Mouse (Mus musculus): ENCODE measurements around the gene Cerk. TPM values are rescaled to one million over a fixed set of nuclear protein-coding genes. Genes with fewer than 3 reads are reported as not detected.
"Not testable (repeated sequence)": the region's sequence is repeated elsewhere in the genome, so short reads cannot be mapped to it uniquely, and the experiment has no call there.

The Cerk gene
- total RNA-seq, 2 experiments from 2014 or later, result 40.6 to 68.6 TPM

- DNase-seq (ENCODE audit: low spot score in 2 of 2), result no peak
These were observed 2.5 kb downstream of the Cerk start for GRCm38 (mm10) chr15:86183484-86183883.

- DNase-seq (ENCODE audit: low spot score in 2 of 2), result no peak
These were observed 3.3 kb downstream of the Cerk start for GRCm38 (mm10) chr15:86182646-86183045.

GRCm38 (mm10) chr15:86181941-86182439 lies 4.0 kb downstream of the Cerk start:
- no peak for DNase-seq (ENCODE audit: low spot score in 2 of 2)

GRCm38 (mm10) chr15:86181321-86181720 lies 4.6 kb downstream of the Cerk start:
- DNase-seq (ENCODE audit: low spot score in 2 of 2), result not testable (repeated sequence)

- no peak for DNase-seq (ENCODE audit: low spot score in 2 of 2)
These were observed 5.5 kb downstream of the Cerk start for GRCm38 (mm10) chr15:86180427-86180826.

- no peak for DNase-seq (ENCODE audit: low spot score in 2 of 2)
These were observed 7.3 kb downstream of the Cerk start for GRCm38 (mm10) chr15:86178594-86178993.

GRCm38 (mm10) chr15:86177703-86178251 lies 8.2 kb downstream of the Cerk start:
- DNase-seq (ENCODE audit: low spot score in 2 of 2), result not testable (repeated sequence)

- DNase-seq (ENCODE audit: low spot score in 2 of 2), result no peak
These were observed 8.9 kb downstream of the Cerk start for GRCm38 (mm10) chr15:86176771-86177702.

- no peak for DNase-seq (ENCODE audit: low spot score in 2 of 2)
These were observed 9.8 kb downstream of the Cerk start for GRCm38 (mm10) chr15:86176166-86176565.

- DNase-seq (ENCODE audit: low spot score in 2 of 2), result no peak
These were observed 10.5 kb downstream of the Cerk start for GRCm38 (mm10) chr15:86175253-86176050.

- DNase-seq (ENCODE audit: low spot score in 2 of 2), result no peak
These were observed 12.6 kb downstream of the Cerk start for GRCm38 (mm10) chr15:86173136-86173985.

- DNase-seq (ENCODE audit: low spot score in 2 of 2), result no peak
These were observed 13.4 kb downstream of the Cerk start for GRCm38 (mm10) chr15:86172526-86172925.

GRCm38 (mm10) chr15:86172124-86172523 lies 13.8 kb downstream of the Cerk start:
- DNase-seq (ENCODE audit: low spot score in 2 of 2), result no peak

GRCm38 (mm10) chr15:86171316-86171715 lies 14.6 kb downstream of the Cerk start:
- DNase-seq (ENCODE audit: low spot score in 2 of 2), result no peak

GRCm38 (mm10) chr15:86169817-86170110 lies 16.2 kb downstream of the Cerk start:
- no peak for DNase-seq (ENCODE audit: low spot score in 2 of 2)

GRCm38 (mm10) chr15:86168941-86169816 lies 16.8 kb downstream of the Cerk start:
- no peak for DNase-seq (ENCODE audit: low spot score in 2 of 2)

- DNase-seq (ENCODE audit: low spot score in 2 of 2), result no peak
These were observed 17.5 kb downstream of the Cerk start for GRCm38 (mm10) chr15:86168505-86168867.

GRCm38 (mm10) chr15:86167787-86168504 lies 18.0 kb downstream of the Cerk start:
- no peak for DNase-seq (ENCODE audit: low spot score in 2 of 2)

- no peak for DNase-seq (ENCODE audit: low spot score in 2 of 2)
These were observed 18.8 kb downstream of the Cerk start for GRCm38 (mm10) chr15:86167032-86167655.
